Mouse (Mus musculus) CH12.LX (cell line): ENCODE data around the gene Proca1. TPM values are rescaled to one million over a fixed set of nuclear protein-coding genes. Genes with fewer than 3 reads are reported as not detected.

Experiments used
- DNase-seq: peaks from one replicate; pipeline ENCODE4 v3.0.0-alpha.2; 2013; ENCODE audit errors: extremely low read depth
- H3K27ac ChIP-seq: 2 replicates; pipeline ENCODE4 v1.5.1; 2012; ENCODE audit warnings: low read depth, mild to moderate bottlenecking, control low read depth, moderate library complexity; ENCODE audit not compliant: insufficient read depth
- H3K27me3 ChIP-seq: replicated peaks from 2 replicates; pipeline ENCODE3; 2012; ENCODE audit warnings: inconsistent platforms
- H3K36me3 ChIP-seq, 2 experiments: replicated peaks in 1 of 2; 2 replicates each; pipeline versions ENCODE3 to v1.6.1; 2012; ENCODE audit warnings: inconsistent platforms in 1 of 2, low read length in 1 of 2, mild to moderate bottlenecking in 1 of 2, mixed read lengths in 1 of 2, moderate library complexity in 1 of 2; ENCODE audit not compliant: control insufficient read depth in 1 of 2, insufficient read depth in 1 of 2
- H3K4me1 ChIP-seq, 2 experiments: 2 replicates each; pipeline ENCODE4 v1.6.1; 2012; ENCODE audit warnings: inconsistent platforms in 1 of 2, moderate library complexity in 1 of 2; ENCODE audit not compliant: insufficient read depth in 2 of 2, control insufficient read depth in 1 of 2
- H3K4me2 ChIP-seq: 2 replicates; pipeline ENCODE4 v1.6.1; 2012; ENCODE audit warnings: low read depth, mild to moderate bottlenecking, control low read depth; ENCODE audit not compliant: poor library complexity, insufficient read depth, severe bottlenecking
- H3K4me3 ChIP-seq, 3 experiments: fragments of 150-350 bp in 1 of 3; sonication (generic) in 1 of 3; replicated peaks in 1 of 3; 2 replicates each; pipeline versions ENCODE3 to v1.5.1; 2011 to 2012; ENCODE audit warnings: low read depth in 2 of 3, low read length in 2 of 3, mild to moderate bottlenecking in 2 of 3, moderate library complexity in 2 of 3, control low read depth in 1 of 3, improper control_type of control experiment in 1 of 3, inconsistent platforms in 1 of 3, mixed read lengths in 1 of 3; ENCODE audit not compliant: poor library complexity in 1 of 3
- H3K79me2 ChIP-seq: replicated peaks from 2 replicates; pipeline ENCODE4 v1.6.1; 2012; ENCODE audit warnings: mild to moderate bottlenecking, moderate library complexity; ENCODE audit not compliant: control insufficient read depth, poor library complexity, insufficient read depth, severe bottlenecking; ENCODE audit errors: extremely low read depth
- H3K9ac ChIP-seq: 2 replicates; pipeline ENCODE4 v1.6.1; 2012; ENCODE audit warnings: low read depth, mild to moderate bottlenecking, control low read depth, moderate library complexity; ENCODE audit not compliant: insufficient read depth
- H3K9me3 ChIP-seq: replicated peaks from 2 replicates; pipeline ENCODE3; 2012; ENCODE audit warnings: low read length, inconsistent platforms, mixed read lengths
- BHLHE40 ChIP-seq: IDR thresholded peaks from 2 replicates; pipeline ENCODE4 v1.6.1; 2011; ENCODE audit warnings: mild to moderate bottlenecking, low read depth, low read length, improper control_type of control experiment
- E2F4 ChIP-seq: IDR thresholded peaks from 2 replicates; pipeline ENCODE4 v1.6.1; 2011; ENCODE audit warnings: low read depth, low read length, improper control_type of control experiment; ENCODE audit not compliant: insufficient replicate concordance
- ELF1 ChIP-seq: IDR thresholded peaks from 2 replicates; pipeline ENCODE4 v1.6.1; 2014; ENCODE audit warnings: low read depth, mild to moderate bottlenecking, inconsistent platforms, low read length, improper control_type of control experiment
- JUN ChIP-seq: IDR thresholded peaks from 2 replicates; pipeline ENCODE4 v1.6.1; 2011; ENCODE audit warnings: low read depth, mild to moderate bottlenecking, low read length, improper control_type of control experiment, moderate library complexity; ENCODE audit not compliant: insufficient read depth
- JUND ChIP-seq: conservative IDR thresholded peaks from 2 replicates; pipeline ENCODE4 v1.6.1; 2011; ENCODE audit warnings: low read depth, low read length, improper control_type of control experiment
- KAT2A ChIP-seq: IDR thresholded peaks from 2 replicates; pipeline ENCODE4 v1.6.1; 2012; ENCODE audit warnings: low read length, improper control_type of control experiment, inconsistent platforms; ENCODE audit not compliant: insufficient replicate concordance
- MEF2A ChIP-seq: IDR thresholded peaks from 2 replicates; pipeline ENCODE4 v1.6.1; 2014; ENCODE audit warnings: low read depth, mild to moderate bottlenecking, inconsistent platforms, low read length, improper control_type of control experiment, borderline replicate concordance
- PAX5 ChIP-seq: IDR thresholded peaks from 2 replicates; pipeline ENCODE4 v1.6.1; 2012; ENCODE audit warnings: low read length, inconsistent platforms, mixed read lengths
- POLR2AphosphoS2 ChIP-seq: IDR thresholded peaks from 2 replicates; pipeline ENCODE4 v1.6.1; 2011; ENCODE audit warnings: low read depth, low read length, improper control_type of control experiment
- RAD21 ChIP-seq: IDR thresholded peaks from 2 replicates; pipeline ENCODE4 v1.6.1; 2011; ENCODE audit warnings: low read depth, mild to moderate bottlenecking, low read length, improper control_type of control experiment, moderate library complexity
- SMC3 ChIP-seq: IDR thresholded peaks from 2 replicates; pipeline ENCODE4 v1.6.1; 2011; ENCODE audit warnings: low read depth, low read length, improper control_type of control experiment
- TBP ChIP-seq: conservative IDR thresholded peaks from 2 replicates; pipeline ENCODE4 v1.6.1; 2011; ENCODE audit warnings: low read depth, low read length, improper control_type of control experiment
- TCF12 ChIP-seq: IDR thresholded peaks from 2 replicates; pipeline ENCODE4 v1.6.1; 2014; ENCODE audit warnings: low read depth, mild to moderate bottlenecking, inconsistent platforms, low read length, improper control_type of control experiment
- UBTF ChIP-seq: IDR thresholded peaks from 2 replicates; pipeline ENCODE4 v1.6.1; 2012; ENCODE audit warnings: low read depth, mild to moderate bottlenecking, inconsistent platforms, low read length, improper control_type of control experiment, moderate library complexity
- ZC3H11A ChIP-seq: IDR thresholded peaks from 2 replicates; pipeline ENCODE4 v1.6.1; 2012; ENCODE audit warnings: low read depth, mild to moderate bottlenecking, inconsistent platforms, low read length, improper control_type of control experiment
- ZKSCAN1 ChIP-seq: IDR thresholded peaks from 2 replicates; pipeline ENCODE4 v1.6.1; 2012; ENCODE audit warnings: low read depth, inconsistent platforms, low read length, improper control_type of control experiment, borderline replicate concordance
- ZMIZ1 ChIP-seq: IDR thresholded peaks from 2 replicates; pipeline ENCODE4 v1.6.1; 2012; ENCODE audit warnings: low read depth, mild to moderate bottlenecking, inconsistent platforms, low read length, improper control_type of control experiment
- dilution Hi-C: fragments of 300-500 bp; cut with MboI; formaldehyde crosslinking; loops from 2 replicates; pipeline ENCODE4 v1.14.3; 2020; ENCODE audit warnings: low sequenced_read_pairs; ENCODE audit not compliant: extremely low pct_unique_long_range_greater_than_20kb, extremely low pct_ligation_motif_present
- in situ Hi-C: fragments of 300-500 bp; cut with MboI; formaldehyde crosslinking; loops from 3 replicates; pipeline ENCODE4 v1.14.3; 2019; ENCODE audit warnings: low sequenced_read_pairs, low pct_ligation_motif_present, low pct_unique_long_range_greater_than_20kb, mixed read lengths
- polyA plus RNA-seq: library from polyadenylated mRNA; unstranded; fragments of >175 nt; gene quantifications from 2 replicates; pipeline ENCODE4 v1.2.1, GENCODE M21; 2012; ENCODE audit warnings: low read depth; ENCODE audit not compliant: insufficient read length
- total RNA-seq, 2 experiments: library from RNA; depleted of rRNA; stranded (reverse); fragments of 300-350 nt in 1 of 2; fragments of >200 nt in 1 of 2; gene quantifications; 2 replicates each; pipeline ENCODE4 v1.2.3; 2012 to 2014

Gene Proca1
- total and polyA plus RNA-seq, 3 experiments: 0.40 TPM; not detected in 2

DNA sequence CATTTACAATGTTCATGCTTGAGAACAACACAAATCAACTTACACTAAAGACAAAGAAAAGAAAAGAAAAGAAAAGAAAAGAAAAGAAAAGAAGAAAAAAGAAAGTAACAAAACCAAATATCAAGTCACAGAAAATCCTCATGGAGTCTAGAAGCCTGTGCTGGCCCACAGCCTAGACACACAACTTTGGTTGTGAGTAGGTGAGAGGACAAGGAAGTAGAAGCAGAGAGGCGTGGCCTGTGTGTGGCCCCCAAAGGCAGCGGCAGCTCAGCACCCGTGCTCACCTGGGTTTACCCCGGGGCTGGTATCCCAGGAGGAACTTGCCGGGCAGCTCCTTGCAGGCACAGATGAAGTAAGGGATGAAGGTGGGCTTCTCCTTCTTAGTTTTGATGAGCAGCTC is 18.3 kb downstream of the Proca1 start:
- Histone ChIP-seq H3K4me2 (no peak overlapping the region), H3K79me2 (no peaks in the 10 kb centered on the region), H3K27ac (no peak overlapping the region), H3K9ac (no peak overlapping the region), H3K4me1 (no peaks in the 10 kb centered on the region), H3K4me3 (no peak overlapping the region), H3K27me3 (no peaks in the 10 kb centered on the region)
- no peak for DNase-seq
- dilution Hi-C loops: no loop called here
- TF ChIP-seq ZC3H11A (no peak), PAX5 (no peak), RAD21 (no peak), ZMIZ1 (no peak), ELF1 (no peak), ZKSCAN1 (no peak), POLR2AphosphoS2 (no peak), TBP (no peak), MEF2A (no peak)
- TF ChIP-seq, all 38 proteins: peak for 0
- Histone ChIP-seq H3K9me3 (no peaks in the 10 kb centered on the region), H3K36me3 (peaks cover 89 to 95% of the 10 kb centered on the region in 2 experiments)
- in situ Hi-C loops: no loop called here

DNA sequence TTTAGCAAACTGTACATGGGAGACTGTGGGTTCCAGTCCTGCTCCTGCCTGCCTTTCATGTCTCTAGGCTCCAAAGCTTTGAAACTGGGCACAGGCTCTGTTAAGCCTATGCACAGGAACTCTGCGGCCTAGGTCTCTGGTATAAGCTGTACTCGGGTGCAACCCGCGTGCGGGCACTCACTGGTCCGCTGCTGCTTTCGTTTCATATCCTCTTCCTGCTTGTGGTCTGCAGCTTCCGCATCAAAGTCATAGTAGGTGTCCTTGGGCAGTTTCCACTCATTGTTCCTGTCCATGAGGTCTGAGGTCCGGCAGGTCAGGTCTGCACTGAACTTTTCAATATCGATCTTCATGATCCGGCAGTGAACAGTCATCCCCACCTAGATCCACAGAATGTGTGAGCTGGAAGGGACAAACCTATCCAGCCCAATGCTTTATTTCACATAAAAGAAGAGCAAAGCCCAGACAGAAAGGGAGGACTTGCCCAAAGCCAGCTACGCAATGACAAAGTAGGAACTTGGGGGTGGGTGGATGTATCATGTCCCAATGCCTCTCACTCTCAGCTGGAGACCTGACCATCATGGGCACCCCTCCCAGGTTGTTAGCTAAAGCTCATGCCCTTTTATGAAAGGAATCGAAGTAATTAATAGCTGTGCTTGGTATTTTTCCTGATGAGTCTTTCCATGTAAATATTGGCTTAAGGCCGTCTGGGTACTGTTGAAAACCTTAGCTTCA is 20.1 kb downstream of the Proca1 start:
- no peaks in the 10 kb centered on the region for H3K27me3 ChIP-seq
- TF ChIP-seq E2F4 (no peak), SMC3 (no peak), JUND (no peak), PAX5 (no peak), KAT2A (no peak), BHLHE40 (no peak), JUN (no peak), TCF12 (no peak), UBTF (no peak), RAD21 (no peak)
- TF ChIP-seq, all 38 proteins: peak for 0
- Histone ChIP-seq H3K4me3 (no peak overlapping the region), H3K27ac (no peak overlapping the region), H3K9ac (no peak overlapping the region), H3K4me1 (no peaks in the 10 kb centered on the region), H3K36me3 (peaks cover 88 to 94% of the 10 kb centered on the region in 2 experiments), H3K79me2 (no peaks in the 10 kb centered on the region), H3K4me2 (no peak overlapping the region), H3K9me3 (no peaks in the 10 kb centered on the region)
- dilution Hi-C loops: no loop called here
- in situ Hi-C loops: no loop called here
- no peak for DNase-seq
